Mouse (Mus musculus) intestine, postnatal 0 days (tissue): Measurements from ENCODE around the gene Chrnb4. TPM values are rescaled to one million over a fixed set of nuclear protein-coding genes. Genes with fewer than 3 reads are reported as not detected.

Experiments used
- ATAC-seq: fragments of 200-750 bp; cut with Nextera tagmentation; 2 replicates; pipeline ENCODE4 v1.8.0; 2017; ENCODE audit warnings: mild to moderate bottlenecking, moderate TSS enrichment, moderate library complexity
- H3K27ac ChIP-seq: fragments of 300-500 bp; sonication (generic); 2 replicates; pipeline ENCODE4 v1.5.1; 2014; ENCODE audit warnings: mild to moderate bottlenecking, low read depth, low read length, moderate library complexity
- H3K27me3 ChIP-seq: fragments of 300-500 bp; sonication (generic); replicated peaks from 2 replicates; pipeline ENCODE4 v1.6.1; 2014; ENCODE audit warnings: low read length, mixed read lengths; ENCODE audit not compliant: control insufficient read depth, insufficient read depth
- H3K36me3 ChIP-seq: fragments of 300-500 bp; sonication (generic); 2 replicates; pipeline ENCODE4 v1.6.1; 2014; ENCODE audit warnings: mild to moderate bottlenecking, moderate library complexity; ENCODE audit not compliant: control insufficient read depth, insufficient read depth
- H3K4me1 ChIP-seq: fragments of 300-500 bp; sonication (generic); replicated peaks from 2 replicates; pipeline ENCODE4 v1.6.1; 2014; ENCODE audit warnings: antibody characterized with exemption, low read length, mixed read lengths; ENCODE audit not compliant: control insufficient read depth, insufficient read depth
- H3K4me2 ChIP-seq: fragments of 300-500 bp; sonication (generic); replicated peaks from 2 replicates; pipeline ENCODE4 v1.6.1; 2014; ENCODE audit warnings: low read depth, mild to moderate bottlenecking, moderate library complexity
- H3K4me3 ChIP-seq: fragments of 300-500 bp; sonication (generic); 2 replicates; pipeline ENCODE4 v1.5.1; 2014; ENCODE audit warnings: low read depth, low read length
- H3K9ac ChIP-seq: fragments of 300-500 bp; sonication (generic); 2 replicates; pipeline ENCODE4 v1.6.1; 2014; ENCODE audit warnings: mild to moderate bottlenecking, low read depth, low read length
- H3K9me3 ChIP-seq: fragments of 300-500 bp; sonication (generic); 2 replicates; pipeline ENCODE4 v1.6.1; 2016; ENCODE audit warnings: mixed run types; ENCODE audit not compliant: control insufficient read depth
- CTCF ChIP-seq: sonication (generic); IDR thresholded peaks from 2 replicates; pipeline ENCODE4 v1.5.1; 2016; ENCODE audit warnings: low read depth, mild to moderate bottlenecking, control low read depth, antibody characterized with exemption, moderate library complexity
- WGBS: fragments of 180-500 bp; shearing (Covaris S2); extraction: QIAGEN DNeasy Blood & Tissue Kit; methylation state at CpG from one replicate; pipeline ENCODE4 v1.1.7; 2014; 5-methylcytosine and 5-hydroxymethylcytosine counted together
- polyA plus RNA-seq: library from polyadenylated mRNA; unstranded; fragments of >200 nt; fragmentation: Nextera tagmentation; extraction: Ambion mirVana; gene quantifications from 2 replicates; pipeline ENCODE4 v1.2.1, GENCODE M21; 2015

Gene Chrnb4
- 2.3 and 3.1 TPM in 2 replicates for polyA plus RNA-seq

- peak within 1 kb of the TSS; percentile 75 for H3K4me2 ChIP-seq
- peaks cover 6% of the 10 kb centered on the region; the same call in 1 of the 2 replicates for H3K4me1 ChIP-seq
- no peaks in the 10 kb centered on the region for H3K36me3 ChIP-seq
- H3K9me3 ChIP-seq, result no peaks in the 10 kb centered on the region
- ATAC-seq, result no peak
- H3K4me3 ChIP-seq, result peak within 1 kb of the TSS; percentile 35
- 0 out of 2 replicates have a peak, but pooled peaks cover 7% of the 10 kb centered on the region for H3K27me3 ChIP-seq
- peak within 1 kb of the TSS; percentile 35 for H3K9ac ChIP-seq
- H3K27ac ChIP-seq, result no peak within 1 kb of the TSS
- no peak for TF ChIP-seq CTCF
- under 1% methylated on average over 23 of the region's 23 CpGs for WGBS
These were observed at the start of gene Chrnb4 for GRCm38 (mm10) chr9:55048211-55048880. Gene Chrnb4 (minus strand): TSS chr9:55048779.

DNA sequence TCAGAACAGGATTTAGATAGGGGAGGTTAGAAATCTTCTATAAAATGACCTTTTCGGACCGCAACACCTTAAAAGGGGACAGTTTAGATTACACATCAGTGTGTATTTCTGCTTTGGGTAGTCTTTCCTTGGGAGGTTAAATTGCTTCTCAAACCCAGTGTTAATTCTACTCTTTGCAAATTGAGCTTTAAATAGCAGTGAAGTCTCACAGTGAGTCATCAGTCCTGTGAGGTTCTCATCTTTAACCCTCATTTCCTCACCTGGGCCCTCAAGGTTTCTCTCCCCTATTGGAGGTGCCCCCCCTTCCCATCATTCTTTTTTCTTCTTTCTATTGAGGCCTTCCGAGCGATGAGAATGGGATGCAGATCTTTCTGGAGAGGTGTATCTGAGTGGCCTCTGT is 48.3 kb upstream of the Chrnb4 start:
- H3K4me2 ChIP-seq, result no peak overlapping the region
- no peaks in the 10 kb centered on the region for H3K9me3 ChIP-seq
- H3K27ac ChIP-seq, result no peak overlapping the region
- no peaks in the 10 kb centered on the region for H3K4me1 ChIP-seq
- ATAC-seq, result no peak
- WGBS, result 92% methylated on average over 4 of the region's 4 CpGs
- no peak for TF ChIP-seq CTCF
- no peak overlapping the region for H3K4me3 ChIP-seq
- H3K27me3 ChIP-seq, result no peaks in the 10 kb centered on the region
- H3K9ac ChIP-seq, result no peak overlapping the region
- no peaks in the 10 kb centered on the region for H3K36me3 ChIP-seq

DNA sequence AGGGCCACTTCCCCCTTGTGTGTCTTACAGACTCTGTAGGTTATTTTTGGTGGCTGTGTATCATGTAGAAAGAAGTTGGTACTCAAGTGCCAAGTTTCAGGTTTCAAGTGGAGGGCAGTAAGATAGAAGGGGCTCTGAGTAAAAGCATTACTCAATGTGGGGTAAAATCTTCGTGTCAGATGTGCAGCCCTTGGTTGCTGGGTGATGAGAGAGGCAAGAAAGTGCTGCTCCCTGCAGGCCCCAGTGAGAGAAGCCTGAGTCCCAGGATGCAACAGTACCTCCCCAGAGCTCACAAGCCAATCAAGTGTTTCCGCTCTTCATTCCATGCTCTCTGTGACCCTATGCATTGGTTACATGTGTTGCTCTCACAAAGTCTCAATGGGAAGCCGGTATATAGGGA is 47.5 kb upstream of the Chrnb4 start:
- H3K27ac ChIP-seq, result no peak overlapping the region
- 67% methylated on average over 3 of the region's 3 CpGs for WGBS
- H3K9ac ChIP-seq, result no peak overlapping the region
- no peak overlapping the region for H3K4me2 ChIP-seq
- no peak for TF ChIP-seq CTCF
- no peaks in the 10 kb centered on the region for H3K4me1 ChIP-seq
- no peaks in the 10 kb centered on the region for H3K27me3 ChIP-seq
- no peaks in the 10 kb centered on the region for H3K36me3 ChIP-seq
- no peak overlapping the region for H3K4me3 ChIP-seq
- ATAC-seq, result no peak
- H3K9me3 ChIP-seq, result no peaks in the 10 kb centered on the region

GRCm38 (mm10) chr9:55090141-55090540 is 41.6 kb upstream of the Chrnb4 start:
- no peak overlapping the region for H3K9ac ChIP-seq
- no peak for ATAC-seq
- H3K27ac ChIP-seq, result no peak overlapping the region
- no peaks in the 10 kb centered on the region for H3K27me3 ChIP-seq
- no peak overlapping the region for H3K4me3 ChIP-seq
- H3K36me3 ChIP-seq, result no peaks in the 10 kb centered on the region
- no peaks in the 10 kb centered on the region for H3K4me1 ChIP-seq
- WGBS, result 28% methylated on average over 5 of the region's 5 CpGs
- H3K4me2 ChIP-seq, result no peak overlapping the region
- no peaks in the 10 kb centered on the region for H3K9me3 ChIP-seq
- TF ChIP-seq CTCF, result no peak

DNA sequence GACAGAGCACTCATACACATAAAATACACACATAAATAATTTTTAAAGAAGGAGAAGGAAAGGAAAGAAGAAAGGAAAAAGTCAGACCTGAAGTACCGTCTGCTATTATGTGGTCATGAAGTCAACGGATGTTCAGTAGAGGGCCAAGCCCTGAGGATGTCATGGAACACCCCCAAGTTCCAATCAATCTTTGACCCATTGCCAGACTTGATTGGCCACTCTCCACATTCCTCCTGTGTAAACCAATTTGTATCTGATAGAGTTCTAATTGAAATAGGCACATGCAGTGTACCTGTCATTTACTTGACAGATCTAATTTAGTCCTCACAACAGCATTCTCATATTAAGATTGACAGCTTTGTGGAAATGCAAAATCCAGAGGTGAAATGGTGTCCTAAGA is 40.6 kb upstream of the Chrnb4 start:
- H3K9me3 ChIP-seq, result no peaks in the 10 kb centered on the region
- ATAC-seq, result no peak
- H3K9ac ChIP-seq, result no peak overlapping the region
- H3K27me3 ChIP-seq, result no peaks in the 10 kb centered on the region
- no peak for TF ChIP-seq CTCF
- H3K27ac ChIP-seq, result no peak overlapping the region
- H3K4me2 ChIP-seq, result no peak overlapping the region
- no peaks in the 10 kb centered on the region for H3K4me1 ChIP-seq
- 87% methylated on average over 2 of the region's 2 CpGs for WGBS
- no peaks in the 10 kb centered on the region for H3K36me3 ChIP-seq
- no peak overlapping the region for H3K4me3 ChIP-seq

DNA sequence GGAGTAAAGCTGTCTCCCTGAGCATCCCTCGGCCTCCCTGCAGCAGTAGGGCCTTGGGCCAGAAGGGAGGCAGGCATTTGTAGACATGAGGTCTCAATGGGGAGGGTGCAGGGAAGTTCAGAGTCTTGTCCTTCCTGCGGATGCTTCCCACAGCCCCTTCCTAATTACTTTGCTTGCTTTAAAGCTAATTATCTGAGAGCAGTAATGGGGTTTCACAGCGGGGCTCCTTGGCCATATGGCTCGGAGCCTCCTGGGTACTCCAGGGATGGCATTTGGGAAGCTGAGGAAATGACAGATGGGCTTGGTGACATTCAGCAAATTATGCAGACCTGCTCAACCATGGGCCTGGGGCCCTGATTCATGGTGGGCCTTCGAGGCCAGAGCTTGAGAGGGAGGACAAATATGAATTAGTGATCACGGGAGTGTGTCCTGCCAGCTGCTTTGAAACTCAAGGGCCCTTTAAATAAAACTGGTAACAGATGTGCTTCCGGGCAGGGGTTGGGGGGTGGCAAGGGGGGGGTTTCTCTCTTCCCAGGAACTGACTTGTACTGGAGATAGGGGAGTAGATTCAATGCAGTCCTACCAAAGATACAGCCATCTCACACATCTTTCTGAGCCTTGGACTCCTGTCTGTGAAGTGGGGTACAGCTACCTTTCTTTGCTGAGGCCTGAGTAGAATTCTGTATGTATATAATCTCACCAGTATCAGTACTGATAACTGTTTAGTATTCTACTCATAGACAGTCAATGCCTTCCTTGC is 34.8 kb upstream of the Chrnb4 start:
- Histone ChIP-seq H3K4me3 (no peak overlapping the region), H3K4me2 (no peak overlapping the region), H3K4me1 (no peaks in the 10 kb centered on the region), H3K9ac (no peak overlapping the region), H3K27ac (no peak overlapping the region), H3K36me3 (no peaks in the 10 kb centered on the region), H3K9me3 (no peaks in the 10 kb centered on the region), H3K27me3 (no peaks in the 10 kb centered on the region)
- TF ChIP-seq CTCF, result no peak
- ATAC-seq, result no peak
- 46% methylated on average over 7 of the region's 7 CpGs for WGBS
